Mouse (Mus musculus) ES-Bruce4 (cell line): ENCODE results near the gene Eloa. TPM values are rescaled to one million over a fixed set of nuclear protein-coding genes. Genes with fewer than 3 reads are reported as not detected.
A peak's percentile ranks its signal among the peaks of the same experiment; 100 is the strongest.

Experiments
- H3K27ac ChIP-seq: 2 replicates; pipeline ENCODE4 v1.5.1; 2012; ENCODE audit warnings: low read length, inconsistent platforms; ENCODE audit not compliant: insufficient read depth
- H3K27me3 ChIP-seq: 2 replicates; pipeline ENCODE4 v1.6.1; 2012; ENCODE audit warnings: mild to moderate bottlenecking, low read length, inconsistent platforms; ENCODE audit not compliant: control insufficient read depth, poor library complexity, insufficient read depth, severe bottlenecking
- H3K36me3 ChIP-seq: 2 replicates; pipeline ENCODE4 v1.6.1; 2012; ENCODE audit warnings: inconsistent platforms, mild to moderate bottlenecking, low read length, moderate library complexity; ENCODE audit not compliant: control insufficient read depth, poor library complexity, insufficient read depth, severe bottlenecking
- H3K4me1 ChIP-seq: one replicate; pipeline ENCODE4 v1.8.1; 2011; ENCODE audit warnings: low read length; ENCODE audit not compliant: control insufficient read depth, insufficient read depth
- H3K4me3 ChIP-seq: 2 replicates; pipeline ENCODE4 v1.5.1; 2011; ENCODE audit warnings: low read depth, mild to moderate bottlenecking, low read length
- H3K9ac ChIP-seq: 2 replicates; pipeline ENCODE4 v1.6.1; 2012; ENCODE audit warnings: low read depth, mild to moderate bottlenecking, inconsistent platforms; ENCODE audit not compliant: poor library complexity, severe bottlenecking
- H3K9me3 ChIP-seq: replicated peaks from 2 replicates; pipeline ENCODE4 v1.6.1; 2012; ENCODE audit warnings: mild to moderate bottlenecking, low read length, inconsistent platforms; ENCODE audit not compliant: control insufficient read depth, poor library complexity, insufficient read depth, severe bottlenecking
- CTCF ChIP-seq: IDR thresholded peaks from one replicate; pipeline ENCODE4 v1.8.1; 2011; ENCODE audit warnings: low read depth, low read length
- EP300 ChIP-seq: IDR thresholded peaks from 2 replicates; pipeline ENCODE4 v1.6.1; 2011; ENCODE audit warnings: low read depth, low read length; ENCODE audit not compliant: insufficient read depth
- POLR2A ChIP-seq: IDR thresholded peaks from one replicate; pipeline ENCODE4 v1.8.1; 2011; ENCODE audit warnings: low read length; ENCODE audit not compliant: insufficient read depth
- polyA plus RNA-seq: library from polyadenylated mRNA; stranded (reverse); fragments of >200 nt; gene quantifications from 2 replicates; pipeline ENCODE4 v1.2.4, GENCODE M21; 2011; ENCODE audit warnings: low read depth; ENCODE audit not compliant: missing spikeins, insufficient read depth, insufficient read length

Eloa gene
- polyA plus RNA-seq, 1 experiment: 22.6 TPM

DNA sequence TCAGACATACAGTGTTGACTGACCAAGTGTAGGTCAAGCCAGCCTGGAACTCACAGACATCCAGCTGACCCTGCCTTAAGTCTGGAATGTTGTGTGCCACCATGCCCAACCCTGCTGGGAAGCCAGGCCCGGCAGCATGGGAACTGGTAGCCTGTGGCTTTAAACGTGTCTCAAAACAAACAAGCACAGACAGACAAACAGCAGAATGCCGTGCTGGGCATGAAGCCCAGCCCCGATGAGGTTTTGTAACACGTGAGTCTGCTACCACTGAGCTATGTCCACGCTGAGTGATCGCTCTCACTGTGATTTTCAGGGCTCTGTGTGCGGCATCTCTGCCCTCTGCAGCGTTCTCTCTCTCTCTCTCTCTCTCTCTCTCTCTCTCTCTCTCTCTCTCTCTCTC is 65.7 kb downstream of the Eloa start:
- H3K4me1 ChIP-seq: no peaks in the 10 kb centered on the region
- H3K27me3 ChIP-seq: no peaks in the 10 kb centered on the region
- no peak overlapping the region for H3K4me3 ChIP-seq
- no peak overlapping the region for H3K9ac ChIP-seq
- no peaks in the 10 kb centered on the region for H3K36me3 ChIP-seq
- H3K9me3 ChIP-seq: no peaks in the 10 kb centered on the region
- TF ChIP-seq CTCF (no peak), POLR2A (no peak), EP300 (no peak)
- no peak overlapping the region for H3K27ac ChIP-seq

- Histone ChIP-seq H3K36me3 (no peaks in the 10 kb centered on the region), H3K4me3 (no peak overlapping the region), H3K9ac (no peak overlapping the region), H3K9me3 (no peaks in the 10 kb centered on the region), H3K27ac (no peak overlapping the region), H3K27me3 (no peaks in the 10 kb centered on the region), H3K4me1 (no peaks in the 10 kb centered on the region)
- no peak for TF ChIP-seq POLR2A
- TF ChIP-seq CTCF: peak; percentile 91
- TF ChIP-seq EP300: no peak
Measured at GRCm38 (mm10) chr4:135954241-135954640, 67.3 kb downstream of the Eloa start.

Other genes starting within 250 kb of the Eloa start
- gene Srsf10, start 166.0 kb downstream of the Eloa start, polyA plus RNA-seq: 293 and 302 TPM in 2 replicates
- 77.4 and 84.4 TPM in 2 replicates for gene Pnrc2, start 147.9 kb downstream of the Eloa start, polyA plus RNA-seq
- gene Cnr2, start 126.4 kb downstream of the Eloa start, polyA plus RNA-seq: 0.16 TPM in 1 of 2 replicates, not detected in the other
- gene Fuca1, start 101.0 kb downstream of the Eloa start, polyA plus RNA-seq: 46.0 and 47.2 TPM in 2 replicates
- gene Hmgcl, start 75.3 kb downstream of the Eloa start, polyA plus RNA-seq: 18.3 and 22.6 TPM in 2 replicates
- gene Gale, start 58.0 kb downstream of the Eloa start, polyA plus RNA-seq: 6.8 and 9.4 TPM in 2 replicates
- gene Lypla2, start 49.1 kb downstream of the Eloa start, polyA plus RNA-seq: 47.4 and 52.6 TPM in 2 replicates
- gene Pithd1, start 34.5 kb downstream of the Eloa start, polyA plus RNA-seq: 40.3 and 44.9 TPM in 2 replicates
- 1,525 and 1,581 TPM in 2 replicates for gene Rpl11, start 31.7 kb upstream of the Eloa start, polyA plus RNA-seq
- 9.6 and 11.0 TPM in 2 replicates for gene Id3, start 121.7 kb upstream of the Eloa start, polyA plus RNA-seq
- 3.1 and 6.3 TPM in 2 replicates for gene E2f2, start 150.6 kb upstream of the Eloa start, polyA plus RNA-seq
- gene Asap3, start 184.6 kb upstream of the Eloa start, polyA plus RNA-seq: 7.2 and 9.3 TPM in 2 replicates
- gene Tcea3, start 226.0 kb upstream of the Eloa start, polyA plus RNA-seq: 57.1 and 57.8 TPM in 2 replicates